Mouse (Mus musculus): Measurements from ENCODE around the gene Tmem52.
"Not testable (repeated sequence)": the region's sequence is repeated elsewhere in the genome, so short reads cannot be mapped to it uniquely, and the experiment has no call there.

The Tmem52 gene

GRCm38 (mm10) chr4:155468952-155469351 lies at the start of gene Tmem52:
Tmem52 (plus strand) TSS chr4:155469114.
- DNase-seq: no peak

GRCm38 (mm10) chr4:155420137-155420536 lies 48.8 kb upstream of the Tmem52 start:
- DNase-seq: peak; percentile 89

GRCm38 (mm10) chr4:155421412-155422370 lies 47.2 kb upstream of the Tmem52 start:
- not testable (repeated sequence) for DNase-seq

- no peak for DNase-seq
Measured at GRCm38 (mm10) chr4:155423988-155424387, 44.9 kb upstream of the Tmem52 start.

- DNase-seq: no peak
Measured at GRCm38 (mm10) chr4:155426272-155426671, 42.6 kb upstream of the Tmem52 start.

GRCm38 (mm10) chr4:155428442-155428841 lies 40.5 kb upstream of the Tmem52 start:
- no peak for DNase-seq

GRCm38 (mm10) chr4:155429202-155429601 lies 39.7 kb upstream of the Tmem52 start:
- no peak for DNase-seq

- DNase-seq: no peak
Measured at GRCm38 (mm10) chr4:155432358-155432757, 36.6 kb upstream of the Tmem52 start.

GRCm38 (mm10) chr4:155433993-155434392 lies 34.9 kb upstream of the Tmem52 start:
- DNase-seq: no peak

GRCm38 (mm10) chr4:155442808-155443207 lies 26.1 kb upstream of the Tmem52 start:
- no peak for DNase-seq

- no peak for DNase-seq
Measured at GRCm38 (mm10) chr4:155451597-155451996, 17.3 kb upstream of the Tmem52 start.

- DNase-seq: no peak
Measured at GRCm38 (mm10) chr4:155458575-155458974, 10.3 kb upstream of the Tmem52 start.

GRCm38 (mm10) chr4:155463050-155463449 lies 5.9 kb upstream of the Tmem52 start:
- no peak for DNase-seq

- no peak for DNase-seq
Measured at GRCm38 (mm10) chr4:155463611-155464010, 5.3 kb upstream of the Tmem52 start.

GRCm38 (mm10) chr4:155464061-155464460 lies 4.9 kb upstream of the Tmem52 start:
- no peak for DNase-seq

- DNase-seq: no peak
Measured at GRCm38 (mm10) chr4:155465607-155466006, 3.3 kb upstream of the Tmem52 start.

GRCm38 (mm10) chr4:155466080-155466479 lies 2.8 kb upstream of the Tmem52 start:
- DNase-seq: no peak

- no peak for DNase-seq
Measured at GRCm38 (mm10) chr4:155467237-155468010, 1.5 kb upstream of the Tmem52 start.

GRCm38 (mm10) chr4:155469590-155470262 lies 812 bp downstream of the Tmem52 start:
- DNase-seq: no peak

- no peak for DNase-seq
Measured at GRCm38 (mm10) chr4:155470263-155470953, 1.5 kb downstream of the Tmem52 start.

GRCm38 (mm10) chr4:155470997-155471396 lies 2.1 kb downstream of the Tmem52 start:
- DNase-seq: no peak

- no peak for DNase-seq
Measured at GRCm38 (mm10) chr4:155471406-155471805, 2.5 kb downstream of the Tmem52 start.
